Mouse (Mus musculus): ENCODE results near the gene Gna12.

Gene Gna12

GRCm38 (mm10) chr5:140752639-140753038 lies 77.6 kb downstream of the Gna12 start:
- peak; percentile 37 for DNase-seq (ENCODE audit: low read depth)

GRCm38 (mm10) chr5:140752041-140752440 lies 78.2 kb downstream of the Gna12 start:
- no peak for DNase-seq (ENCODE audit: low read depth)

DNA sequence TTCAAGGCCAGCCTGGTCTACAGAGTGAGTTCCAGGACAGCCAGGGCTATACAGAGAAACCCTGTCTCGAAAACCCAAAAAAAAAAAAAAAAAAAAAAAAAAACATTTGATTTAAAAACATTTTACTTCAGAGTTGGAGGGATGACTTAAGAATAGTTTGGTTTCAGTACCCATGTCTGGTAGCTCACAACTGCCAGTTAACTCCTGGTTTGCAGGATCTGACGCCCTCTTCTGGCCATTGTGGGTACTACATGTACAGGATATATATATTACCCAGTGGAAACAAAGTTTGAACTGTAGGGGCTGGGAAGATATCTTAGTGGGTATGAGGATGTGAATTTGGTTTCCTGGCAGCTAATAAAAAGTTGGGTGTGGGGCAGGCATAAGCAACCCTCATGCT lies 79.3 kb downstream of the Gna12 start:
- DNase-seq (ENCODE audit: low read depth), result peak; percentile 73

- DNase-seq (ENCODE audit: low read depth), result peak; percentile 82
Measured at GRCm38 (mm10) chr5:140749062-140749875, 81.0 kb downstream of the Gna12 start.

DNA sequence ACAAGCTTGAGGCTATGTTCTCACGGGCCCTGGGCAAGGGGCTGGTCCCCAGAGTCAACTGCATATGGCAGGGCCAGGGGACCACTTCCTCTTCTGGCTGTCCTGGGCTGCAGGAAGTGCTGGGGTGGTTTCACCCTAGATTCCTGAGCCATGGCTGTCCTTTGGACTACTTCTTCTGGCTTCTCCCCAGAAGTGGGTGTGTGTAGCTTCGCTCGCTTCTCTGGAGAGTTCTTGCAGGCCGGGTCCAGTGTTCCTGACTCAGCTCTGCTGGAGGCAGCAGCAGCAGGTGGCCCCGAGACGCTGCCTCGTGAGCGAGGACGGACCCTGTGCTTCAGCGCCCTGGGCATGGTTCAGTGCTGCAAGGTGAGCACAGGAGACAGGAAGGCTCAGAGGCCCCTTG lies 81.8 kb downstream of the Gna12 start:
- no peak for DNase-seq (ENCODE audit: low read depth)

GRCm38 (mm10) chr5:140743706-140744131 lies 86.5 kb downstream of the Gna12 start:
- no peak for DNase-seq (ENCODE audit: low read depth)

DNA sequence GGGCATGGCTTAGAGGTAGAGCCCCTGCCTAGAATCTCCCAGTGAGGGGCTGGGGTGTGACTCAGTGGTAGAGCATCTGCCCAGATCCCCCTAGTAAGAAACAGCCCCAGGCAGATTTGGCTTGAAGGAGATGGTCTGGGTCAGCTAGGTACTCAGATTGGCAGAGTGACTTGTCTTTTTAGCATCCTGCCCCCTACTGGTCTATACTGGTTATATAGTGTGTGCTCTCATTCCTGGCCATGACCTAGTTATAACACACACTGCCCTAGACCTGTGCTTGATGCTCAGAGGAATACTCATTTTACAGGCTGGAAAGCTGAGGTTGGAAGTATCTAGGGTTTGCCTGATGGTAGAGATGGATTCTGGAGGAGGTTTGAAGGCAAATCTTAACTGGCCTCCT lies 88.4 kb downstream of the Gna12 start:
- peak; percentile 72 for DNase-seq (ENCODE audit: low read depth)

DNA sequence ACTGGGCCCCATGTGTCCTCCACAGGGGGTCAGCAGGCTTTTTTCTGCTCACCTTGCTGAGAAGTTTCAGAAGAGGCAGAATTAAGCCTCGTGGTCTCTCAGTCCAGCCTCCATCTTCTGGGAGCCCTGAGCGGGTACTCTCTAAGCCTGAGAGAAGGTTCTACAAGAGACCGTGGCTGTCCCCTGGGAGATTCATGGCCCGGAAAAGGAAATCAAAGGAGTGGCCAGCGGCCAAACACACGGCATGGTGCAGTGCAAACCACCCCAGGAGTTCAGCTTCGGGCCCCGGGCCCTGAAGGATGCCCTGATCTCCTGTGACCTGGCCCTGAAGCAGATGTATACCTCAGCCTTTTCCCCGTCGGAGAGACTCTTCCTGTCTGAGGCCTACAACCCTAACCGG lies 89.2 kb downstream of the Gna12 start:
- DNase-seq (ENCODE audit: low read depth), result no peak

DNA sequence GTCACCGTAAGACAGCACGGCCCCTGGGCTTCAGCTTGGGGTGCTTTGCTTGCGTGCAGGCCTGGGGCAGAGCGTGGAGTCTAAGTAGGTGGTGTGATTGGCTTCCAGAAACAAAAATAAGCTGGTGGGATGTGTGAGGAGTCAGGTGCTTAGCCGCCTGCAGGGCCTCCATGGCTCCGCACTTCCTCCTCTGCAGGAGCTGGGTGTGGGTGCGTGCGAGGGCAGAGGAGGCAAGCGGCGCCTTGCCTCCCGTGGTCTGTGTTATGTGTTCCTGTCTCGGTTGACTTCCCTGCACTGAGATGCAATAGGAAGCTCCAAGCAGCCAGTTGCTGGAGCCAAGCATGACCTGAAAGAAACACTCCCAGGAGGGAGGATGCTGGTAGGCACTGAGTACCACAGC lies 90.4 kb downstream of the Gna12 start:
- no peak for DNase-seq (ENCODE audit: low read depth)

- DNase-seq (ENCODE audit: low read depth), result peak; percentile 66
Measured at GRCm38 (mm10) chr5:140736166-140736565, 94.1 kb downstream of the Gna12 start.

DNA sequence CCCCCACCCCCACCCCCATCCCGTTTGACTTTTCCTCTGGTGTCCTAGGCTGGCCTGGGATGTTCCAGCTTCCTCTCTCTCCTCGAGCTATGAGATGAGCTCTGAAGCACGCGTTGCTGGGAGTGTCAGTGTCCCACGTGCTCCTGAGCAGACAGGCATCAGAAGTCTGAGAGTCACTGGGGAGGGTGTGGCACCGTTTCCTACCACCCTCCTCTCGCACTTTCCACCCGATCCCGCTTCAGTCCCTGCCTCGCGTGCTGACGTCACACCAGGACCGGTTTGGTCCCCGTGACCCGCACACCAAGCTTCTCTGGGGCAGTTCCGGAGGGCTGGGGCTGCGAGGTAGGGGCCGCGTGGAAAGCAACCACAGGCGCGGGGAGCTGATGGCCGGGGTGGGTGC lies 94.9 kb downstream of the Gna12 start:
- peak; percentile 86 for DNase-seq (ENCODE audit: low read depth)

- DNase-seq (ENCODE audit: low read depth), result peak; percentile 81
Measured at GRCm38 (mm10) chr5:140733336-140733735, 96.9 kb downstream of the Gna12 start.

DNA sequence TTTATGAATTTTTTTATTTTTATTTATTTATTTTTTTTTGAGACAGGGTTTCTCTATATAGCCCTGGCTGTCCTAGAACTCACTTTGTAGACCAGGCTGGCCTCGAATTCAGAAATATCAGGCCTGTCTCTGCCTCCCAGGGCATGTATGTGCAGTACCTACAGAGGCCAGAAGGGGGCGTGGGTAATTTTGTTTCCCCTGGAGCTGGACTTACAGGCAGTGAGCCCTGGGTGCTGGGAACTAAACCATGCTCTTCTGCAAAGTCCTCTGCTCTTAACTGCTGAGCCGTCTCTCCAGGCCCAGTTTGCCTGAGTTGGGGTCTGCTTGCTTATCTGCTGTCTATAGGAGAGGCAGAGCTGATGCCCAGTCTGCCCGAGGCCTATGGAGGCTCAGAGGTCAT lies 98.0 kb downstream of the Gna12 start:
- DNase-seq (ENCODE audit: low read depth), result peak; percentile 71

DNA sequence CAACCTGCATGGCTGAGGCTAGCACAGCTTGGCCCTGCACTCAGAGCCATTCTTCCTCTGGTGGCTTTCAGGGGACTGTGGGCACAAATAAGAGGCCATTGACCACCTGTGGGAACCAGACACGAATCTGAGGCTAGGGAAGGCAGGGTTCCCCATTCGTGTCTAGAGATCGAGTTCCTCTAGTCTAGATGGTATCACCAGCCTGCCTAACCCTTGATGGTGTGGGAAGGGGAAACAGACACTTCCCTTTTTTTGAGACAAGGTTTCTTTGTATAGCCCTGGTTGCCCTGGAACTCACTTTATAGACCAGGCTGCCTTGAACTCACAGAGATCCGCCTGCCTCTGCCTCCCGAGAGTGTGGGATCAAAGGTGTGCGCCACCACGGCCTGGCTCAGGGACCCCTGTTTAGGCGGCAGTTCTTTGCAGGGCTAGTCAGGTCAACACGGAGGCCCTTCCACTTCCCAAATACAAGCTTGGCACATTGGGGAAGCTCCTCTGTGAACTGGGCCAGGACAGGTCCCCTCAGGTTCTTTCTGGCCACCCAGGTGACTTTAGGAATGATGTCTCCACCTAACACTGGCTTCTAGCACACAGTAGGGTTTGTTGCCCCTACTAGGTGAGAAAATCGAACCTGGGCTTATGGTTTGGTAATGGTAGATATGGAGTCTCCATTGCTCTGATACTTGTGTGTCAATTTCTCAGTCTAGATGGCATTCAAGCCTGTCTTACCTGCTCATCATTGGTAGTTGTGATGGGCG lies 99.0 kb downstream of the Gna12 start:
- DNase-seq (ENCODE audit: low read depth), result no peak

DNA sequence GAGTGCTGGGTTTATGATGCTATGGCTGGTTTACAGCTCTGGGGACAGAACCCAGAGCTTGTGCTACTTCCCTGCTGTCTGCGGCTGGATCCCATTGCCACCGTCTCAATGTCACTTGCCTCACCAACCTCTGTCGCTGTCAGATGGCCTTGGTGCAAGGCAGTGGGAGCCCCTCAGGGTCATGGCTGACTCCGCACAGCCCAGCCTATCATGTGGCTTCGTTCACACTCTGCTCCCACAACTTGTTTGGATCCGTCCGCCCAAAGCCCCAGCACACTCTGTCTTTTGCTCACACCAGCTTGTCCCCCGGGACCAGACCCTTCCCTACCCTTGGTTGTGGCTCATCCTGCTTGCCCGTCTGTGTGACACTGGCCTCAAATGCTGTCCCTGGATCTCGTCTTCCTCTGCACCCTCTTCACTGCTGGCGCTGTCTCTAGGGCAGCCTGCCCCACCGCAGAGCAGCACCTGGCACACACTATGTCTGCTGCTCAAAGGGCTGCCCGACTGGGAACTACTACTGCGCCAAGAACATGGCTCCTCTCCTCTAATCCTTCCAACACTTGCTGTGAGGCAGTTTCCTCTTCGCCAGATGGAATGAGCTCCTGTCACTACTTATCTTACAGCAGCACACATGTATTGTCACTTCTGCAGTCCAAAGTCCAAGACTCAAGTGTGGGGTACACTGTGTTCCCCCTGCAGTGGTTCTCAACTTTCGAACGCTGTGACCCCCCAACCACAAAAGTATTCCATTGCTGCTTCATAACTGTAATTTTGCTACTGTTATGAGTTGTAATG lies 103.1 kb downstream of the Gna12 start:
- DNase-seq (ENCODE audit: low read depth), result no peak

DNA sequence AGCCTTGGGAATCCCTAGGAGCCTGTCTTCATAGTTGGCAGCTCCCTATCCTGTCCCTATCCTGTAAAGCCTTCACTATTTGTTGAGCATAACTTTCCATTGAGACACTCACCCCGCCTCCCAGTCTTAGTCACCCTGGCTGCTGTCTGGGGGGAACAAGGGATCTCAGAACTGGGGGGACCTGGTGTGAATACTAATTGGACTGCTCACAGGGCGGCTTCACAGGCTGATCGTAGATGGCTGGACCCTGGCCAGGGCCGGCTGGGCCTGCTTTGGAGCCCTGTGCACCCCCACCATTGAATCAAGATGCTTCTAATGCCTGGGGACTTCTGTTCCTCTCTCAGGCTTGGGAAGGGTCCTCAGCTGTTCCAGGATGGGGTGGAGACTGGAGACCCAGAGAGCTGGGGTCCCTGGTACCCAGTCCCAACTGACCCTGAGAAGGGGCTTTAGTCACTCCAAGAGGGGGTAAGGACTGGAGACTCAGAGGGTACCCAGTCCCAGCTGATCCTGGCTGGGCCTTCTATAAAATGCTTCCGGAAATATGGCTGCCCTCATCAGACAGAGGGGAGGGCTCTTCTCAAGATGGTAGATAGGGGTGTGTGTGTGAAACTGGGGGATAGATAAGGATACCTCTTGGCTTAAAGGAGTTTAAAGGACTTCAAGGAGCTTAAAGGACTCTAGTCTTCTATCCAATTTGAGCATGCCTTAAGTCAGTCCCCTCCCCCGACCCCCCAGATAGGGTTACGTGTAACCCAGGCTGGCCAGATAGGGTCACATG lies 104.0 kb downstream of the Gna12 start:
- no peak for DNase-seq (ENCODE audit: low read depth)

DNA sequence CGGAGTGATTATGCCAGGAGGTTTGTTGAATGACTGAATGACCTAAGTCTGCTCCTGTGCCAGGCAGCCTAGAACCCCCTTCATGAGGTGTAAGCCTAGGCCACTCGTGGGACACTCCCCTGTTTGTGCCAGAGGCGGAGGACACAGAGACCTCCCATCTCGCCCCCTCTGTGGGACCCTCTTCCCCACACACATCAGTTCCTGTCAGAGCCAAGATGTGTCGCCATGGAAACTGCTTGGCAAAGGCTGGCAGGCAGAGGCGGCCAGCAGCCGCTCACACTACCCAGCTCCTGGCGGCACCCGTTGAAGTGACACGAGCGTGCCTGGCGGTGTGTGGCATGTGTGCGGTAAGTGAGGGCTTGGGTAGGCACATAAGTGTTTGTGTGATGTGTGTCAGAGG lies 106.4 kb downstream of the Gna12 start, which contains the start of gene Amz1:
TSS of gene Amz1 (plus strand) at position 306 of the 400 bp plus-strand sequence.
- DNase-seq (ENCODE audit: low read depth), result no peak

- DNase-seq (ENCODE audit: low read depth), result no peak
Measured at GRCm38 (mm10) chr5:140722121-140722520, 108.1 kb downstream of the Gna12 start.

GRCm38 (mm10) chr5:140720773-140721172 lies 109.5 kb downstream of the Gna12 start:
- no peak for DNase-seq (ENCODE audit: low read depth)

GRCm38 (mm10) chr5:140711040-140711439 lies 119.2 kb downstream of the Gna12 start:
- no peak for DNase-seq (ENCODE audit: low read depth)

GRCm38 (mm10) chr5:140710315-140710714 lies 119.9 kb downstream of the Gna12 start:
- DNase-seq (ENCODE audit: low read depth), result no peak

Measured in naive thymus-derived CD4-positive, alpha-beta T cell, adult 2 months (primary cell).